Mouse (Mus musculus) forebrain, embryonic 13.5 days (tissue): ENCODE data around the gene Kcng3. TPM values are rescaled to one million over a fixed set of nuclear protein-coding genes. Genes with fewer than 3 reads are reported as not detected.

Experiments
- ATAC-seq: fragments of 200-750 bp; cut with Nextera tagmentation; 2 replicates; pipeline ENCODE4 v1.8.0; 2017
- H3K27ac ChIP-seq: fragments of 300-500 bp; sonication (generic); 2 replicates; pipeline ENCODE4 v1.5.1; 2015; ENCODE audit warnings: inconsistent platforms, mild to moderate bottlenecking, moderate library complexity
- H3K27me3 ChIP-seq: fragments of 300-500 bp; sonication (generic); 2 replicates; pipeline ENCODE4 v1.6.1; 2015; ENCODE audit warnings: mild to moderate bottlenecking, inconsistent platforms
- H3K36me3 ChIP-seq: fragments of 300-500 bp; sonication (generic); 2 replicates; pipeline ENCODE4 v1.6.1; 2015; ENCODE audit warnings: mild to moderate bottlenecking, inconsistent platforms; ENCODE audit not compliant: poor library complexity, severe bottlenecking
- H3K4me1 ChIP-seq: fragments of 300-500 bp; sonication (generic); 2 replicates; pipeline ENCODE4 v1.6.1; 2015; ENCODE audit warnings: inconsistent platforms
- H3K4me2 ChIP-seq: fragments of 300-500 bp; sonication (generic); 2 replicates; pipeline ENCODE4 v1.6.1; 2015; ENCODE audit warnings: inconsistent platforms, mild to moderate bottlenecking, moderate library complexity
- H3K4me3 ChIP-seq: fragments of 300-500 bp; sonication (generic); 2 replicates; pipeline ENCODE4 v1.5.1; 2015; ENCODE audit warnings: mild to moderate bottlenecking, inconsistent platforms
- H3K9ac ChIP-seq: fragments of 300-500 bp; sonication (generic); 2 replicates; pipeline ENCODE4 v1.6.1; 2015; ENCODE audit warnings: mild to moderate bottlenecking, inconsistent platforms
- H3K9me3 ChIP-seq: fragments of 300-500 bp; sonication (generic); replicated peaks from 2 replicates; pipeline ENCODE4 v1.6.1; 2016; ENCODE audit warnings: inconsistent platforms
- WGBS: fragments of 180-500 bp; shearing (Covaris S2); methylation state at CpG from one replicate; pipeline ENCODE4 v1.1.7; 2015; 5-methylcytosine and 5-hydroxymethylcytosine counted together
- polyA plus RNA-seq: library from polyadenylated mRNA; unstranded; fragments of >200 nt; fragmentation: Nextera tagmentation; extraction: Ambion mirVana; gene quantifications from 2 replicates; pipeline ENCODE4 v1.2.1, GENCODE M21; 2015

Kcng3 gene
- polyA plus RNA-seq, 1 experiment from 2014 or later = not detected

- Histone ChIP-seq H3K9me3 (no peaks in the 10 kb centered on the region), H3K36me3 (no peaks in the 10 kb centered on the region), H3K27ac (no peak overlapping the region), H3K4me1 (peaks cover 3% of the 10 kb centered on the region; the same call in 1 of the 2 replicates), H3K4me3 (no peak overlapping the region), H3K9ac (no peak overlapping the region), H3K4me2 (no peak overlapping the region), H3K27me3 (no peaks in the 10 kb centered on the region)
- no peak for ATAC-seq
- WGBS = 80% methylated on average over 12 of the region's 12 CpGs
Observed at GRCm38 (mm10) chr17:83600976-83601375, 30.7 kb downstream of the Kcng3 start.

DNA sequence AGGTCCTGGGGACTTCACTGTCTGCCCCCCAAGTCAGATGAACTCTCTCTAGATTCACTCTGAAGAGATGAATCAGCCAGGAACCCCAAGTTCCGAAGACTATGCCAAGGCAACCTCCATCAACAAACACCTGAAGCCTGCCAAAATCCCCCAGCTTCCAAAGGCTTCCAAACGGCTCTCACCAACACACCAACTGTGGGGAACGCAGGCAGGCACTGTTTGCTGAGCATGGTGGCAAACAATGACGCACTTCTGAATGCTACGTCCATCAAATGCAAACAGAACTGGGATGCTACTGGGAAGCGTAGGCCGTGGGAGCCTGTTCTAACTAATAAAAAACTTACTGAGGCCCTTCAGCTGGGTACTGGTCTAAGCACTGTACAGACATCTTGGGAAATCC is 35.7 kb downstream of the Kcng3 start:
- no peak overlapping the region for H3K4me2 ChIP-seq
- H3K36me3 ChIP-seq = no peaks in the 10 kb centered on the region
- H3K27ac ChIP-seq = no peak overlapping the region
- no peak for ATAC-seq
- peaks cover 3% of the 10 kb centered on the region; the same call in 1 of the 2 replicates for H3K4me1 ChIP-seq
- 72% methylated on average over 7 of the region's 7 CpGs for WGBS
- H3K27me3 ChIP-seq = no peaks in the 10 kb centered on the region
- H3K4me3 ChIP-seq = no peak overlapping the region
- H3K9me3 ChIP-seq = no peaks in the 10 kb centered on the region
- no peak overlapping the region for H3K9ac ChIP-seq

DNA sequence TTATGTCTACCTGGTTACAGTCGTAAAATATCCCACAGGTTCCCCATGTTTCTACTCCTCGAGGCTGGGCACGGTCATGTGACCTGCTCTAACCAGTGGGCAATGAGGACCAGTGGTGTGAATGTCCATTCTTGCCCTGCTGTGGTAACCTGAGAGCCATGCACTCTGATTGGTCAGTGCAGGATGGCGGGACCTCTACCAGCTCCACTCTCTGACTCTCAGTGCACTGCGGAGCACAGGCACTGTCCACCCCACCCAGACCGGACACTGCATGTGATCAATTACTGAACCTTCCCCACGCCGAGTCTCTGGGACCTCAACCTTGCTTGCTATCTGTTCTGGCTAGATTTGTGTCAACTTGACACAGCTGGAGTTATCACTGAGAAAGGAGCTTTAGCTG is 37.2 kb downstream of the Kcng3 start:
- no peaks in the 10 kb centered on the region for H3K27me3 ChIP-seq
- no peak for ATAC-seq
- no peak overlapping the region for H3K9ac ChIP-seq
- no peak overlapping the region for H3K4me2 ChIP-seq
- no peak overlapping the region for H3K4me3 ChIP-seq
- no peaks in the 10 kb centered on the region for H3K9me3 ChIP-seq
- H3K4me1 ChIP-seq = no peaks in the 10 kb centered on the region
- H3K27ac ChIP-seq = no peak overlapping the region
- 86% methylated on average over 8 of the region's 8 CpGs for WGBS
- H3K36me3 ChIP-seq = no peaks in the 10 kb centered on the region

DNA sequence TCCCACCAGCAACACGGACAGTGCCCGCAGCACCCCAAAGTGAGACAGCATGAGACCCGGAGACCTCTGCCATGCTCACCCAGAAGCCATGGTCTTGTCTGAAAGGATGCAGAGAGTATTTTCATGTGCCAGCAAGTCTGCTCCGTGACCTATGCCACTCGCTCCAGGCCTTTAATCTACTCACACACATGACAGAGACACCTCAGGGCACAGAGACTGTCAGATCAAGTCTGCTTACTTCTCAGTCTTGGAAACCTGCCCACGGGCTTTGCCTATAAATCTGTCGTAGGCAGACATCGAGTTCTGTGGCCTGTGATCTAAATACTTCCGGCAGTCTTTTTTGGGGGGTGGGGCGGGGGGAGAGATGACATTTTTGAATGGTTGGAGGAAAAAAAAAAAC is 38.3 kb downstream of the Kcng3 start:
- H3K9ac ChIP-seq = no peak overlapping the region
- ATAC-seq = no peak
- 90% methylated on average over 10 of the region's 10 CpGs for WGBS
- no peak overlapping the region for H3K4me2 ChIP-seq
- no peaks in the 10 kb centered on the region for H3K4me1 ChIP-seq
- no peak overlapping the region for H3K4me3 ChIP-seq
- no peaks in the 10 kb centered on the region for H3K27me3 ChIP-seq
- H3K9me3 ChIP-seq = peaks cover 6% of the 10 kb centered on the region; the same call in 1 of the 2 replicates
- no peaks in the 10 kb centered on the region for H3K36me3 ChIP-seq
- H3K27ac ChIP-seq = no peak overlapping the region

DNA sequence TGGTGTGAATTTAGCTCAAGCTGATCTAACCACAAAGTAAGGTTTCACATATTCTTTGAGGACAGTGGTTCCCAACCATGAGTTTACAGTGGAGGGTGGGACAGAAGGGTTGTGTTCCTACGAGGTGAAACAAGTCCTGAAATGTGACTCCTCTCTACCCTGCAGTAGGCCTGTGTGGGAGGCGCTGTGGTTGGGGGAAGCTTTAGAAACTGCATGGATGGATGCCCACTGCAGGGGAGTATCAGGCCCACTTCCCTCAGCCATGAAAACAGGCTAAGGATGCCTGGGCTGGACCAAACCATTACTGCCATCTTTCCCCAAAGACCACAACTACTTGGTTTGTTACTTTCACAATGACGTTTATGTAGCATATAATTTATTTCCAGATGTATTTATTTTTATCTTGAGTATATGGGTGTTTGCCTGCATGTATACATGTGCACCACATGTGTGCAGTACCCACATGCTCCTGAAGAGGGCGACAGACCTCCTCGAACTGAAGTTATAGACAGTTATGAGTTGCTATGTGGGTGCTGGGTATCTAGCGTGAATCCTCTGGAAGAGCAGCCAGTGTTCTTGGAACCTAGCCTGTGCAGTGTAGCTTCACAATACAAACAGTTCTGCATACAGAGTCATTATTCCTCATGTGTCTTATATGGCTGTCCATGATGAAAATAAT is 42.9 kb downstream of the Kcng3 start:
- 87% methylated on average over 6 of the region's 6 CpGs for WGBS
- Histone ChIP-seq H3K27me3 (no peaks in the 10 kb centered on the region), H3K4me3 (no peak overlapping the region), H3K4me2 (no peak overlapping the region), H3K27ac (no peak overlapping the region), H3K9ac (no peak overlapping the region), H3K36me3 (no peaks in the 10 kb centered on the region), H3K9me3 (peaks cover 6% of the 10 kb centered on the region; the same call in 1 of the 2 replicates), H3K4me1 (no peaks in the 10 kb centered on the region)
- ATAC-seq = no peak

GRCm38 (mm10) chr17:83587731-83588130 is 44.0 kb downstream of the Kcng3 start:
- Histone ChIP-seq H3K9me3 (peaks cover 6% of the 10 kb centered on the region), H3K36me3 (no peaks in the 10 kb centered on the region), H3K4me1 (no peaks in the 10 kb centered on the region), H3K27me3 (no peaks in the 10 kb centered on the region), H3K4me3 (no peak overlapping the region), H3K9ac (no peak overlapping the region), H3K4me2 (no peak overlapping the region), H3K27ac (no peak overlapping the region)
- no peak for ATAC-seq
- WGBS = 95% methylated on average over 8 of the region's 8 CpGs

GRCm38 (mm10) chr17:83582585-83582984 is 49.1 kb downstream of the Kcng3 start:
- H3K9me3 ChIP-seq = no peaks in the 10 kb centered on the region; the same call in 1 of the 2 replicates
- H3K4me1 ChIP-seq = no peaks in the 10 kb centered on the region
- no peak overlapping the region for H3K27ac ChIP-seq
- no peaks in the 10 kb centered on the region for H3K36me3 ChIP-seq
- H3K27me3 ChIP-seq = no peaks in the 10 kb centered on the region
- H3K4me3 ChIP-seq = no peak overlapping the region
- H3K4me2 ChIP-seq = no peak overlapping the region
- no peak overlapping the region for H3K9ac ChIP-seq
- no peak for ATAC-seq
- 78% methylated on average over 2 of the region's 2 CpGs for WGBS

DNA sequence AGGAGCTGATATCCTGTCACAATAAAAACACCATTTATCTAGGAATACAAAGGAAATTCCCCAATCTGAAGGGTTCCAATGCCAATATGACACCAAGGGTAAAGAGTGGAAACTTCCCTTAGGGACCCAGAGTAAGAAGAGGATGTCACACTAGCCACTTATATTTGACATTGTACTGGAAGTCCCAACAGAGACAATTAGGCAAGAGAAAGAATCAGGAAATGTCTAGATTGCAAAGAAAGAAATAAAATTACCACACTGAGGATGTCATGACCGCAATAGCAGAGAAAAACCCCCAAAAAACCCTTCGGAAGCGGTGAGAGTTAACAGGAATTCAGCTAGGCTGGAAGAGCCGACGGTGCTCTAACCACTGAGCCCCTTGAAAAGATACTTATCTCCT is 51.0 kb downstream of the Kcng3 start:
- Histone ChIP-seq H3K27ac (no peak overlapping the region), H3K4me1 (no peaks in the 10 kb centered on the region), H3K9ac (no peak overlapping the region), H3K36me3 (no peaks in the 10 kb centered on the region), H3K4me2 (no peak overlapping the region), H3K9me3 (no peaks in the 10 kb centered on the region; the same call in 1 of the 2 replicates), H3K4me3 (no peak overlapping the region), H3K27me3 (no peaks in the 10 kb centered on the region)
- 96% methylated on average over 5 of the region's 5 CpGs for WGBS
- ATAC-seq = no peak

- H3K4me2 ChIP-seq = no peak overlapping the region
- H3K9ac ChIP-seq = no peak overlapping the region
- H3K36me3 ChIP-seq = no peaks in the 10 kb centered on the region
- H3K27me3 ChIP-seq = no peaks in the 10 kb centered on the region
- no peak overlapping the region for H3K4me3 ChIP-seq
- H3K27ac ChIP-seq = no peak overlapping the region
- no peak for ATAC-seq
- H3K9me3 ChIP-seq = no peaks in the 10 kb centered on the region
- 94% methylated on average over 11 of the region's 11 CpGs for WGBS
- peaks cover 5% of the 10 kb centered on the region for H3K4me1 ChIP-seq
Observed at GRCm38 (mm10) chr17:83576810-83577371, 54.8 kb downstream of the Kcng3 start.

- ATAC-seq = no peak
- Histone ChIP-seq H3K9me3 (no peaks in the 10 kb centered on the region), H3K9ac (no peak overlapping the region), H3K4me2 (no peak overlapping the region), H3K36me3 (no peaks in the 10 kb centered on the region), H3K4me1 (peaks cover 5% of the 10 kb centered on the region), H3K4me3 (no peak overlapping the region), H3K27ac (no peak overlapping the region), H3K27me3 (no peaks in the 10 kb centered on the region)
- WGBS = 90% methylated on average over 8 of the region's 8 CpGs
Observed at GRCm38 (mm10) chr17:83574615-83575014, 57.1 kb downstream of the Kcng3 start.

GRCm38 (mm10) chr17:83573128-83573527 is 58.6 kb downstream of the Kcng3 start:
- no peaks in the 10 kb centered on the region for H3K36me3 ChIP-seq
- H3K4me1 ChIP-seq = peaks cover 5% of the 10 kb centered on the region
- no peak overlapping the region for H3K4me2 ChIP-seq
- ATAC-seq = no peak
- H3K27ac ChIP-seq = no peak overlapping the region
- H3K9ac ChIP-seq = no peak overlapping the region
- H3K9me3 ChIP-seq = no peaks in the 10 kb centered on the region
- H3K27me3 ChIP-seq = no peaks in the 10 kb centered on the region
- WGBS = 61% methylated on average over 6 of the region's 6 CpGs
- no peak overlapping the region for H3K4me3 ChIP-seq

- WGBS = 48% methylated on average over 4 of the region's 4 CpGs
- Histone ChIP-seq H3K27me3 (no peaks in the 10 kb centered on the region), H3K27ac (no peak overlapping the region), H3K4me3 (no peak overlapping the region), H3K4me1 (peaks cover 5% of the 10 kb centered on the region), H3K4me2 (no peak overlapping the region), H3K9ac (no peak overlapping the region), H3K36me3 (no peaks in the 10 kb centered on the region), H3K9me3 (no peaks in the 10 kb centered on the region)
- ATAC-seq = no peak
Observed at GRCm38 (mm10) chr17:83572366-83572765, 59.3 kb downstream of the Kcng3 start.

- no peak for ATAC-seq
- no peaks in the 10 kb centered on the region for H3K27me3 ChIP-seq
- no peaks in the 10 kb centered on the region for H3K9me3 ChIP-seq
- no peak overlapping the region for H3K27ac ChIP-seq
- peaks cover 26% of the 10 kb centered on the region for H3K4me1 ChIP-seq
- 39% methylated on average over 8 of the region's 8 CpGs for WGBS
- H3K9ac ChIP-seq = no peak overlapping the region
- H3K4me3 ChIP-seq = no peak overlapping the region
- H3K4me2 ChIP-seq = no peak overlapping the region
- H3K36me3 ChIP-seq = no peaks in the 10 kb centered on the region
Observed at GRCm38 (mm10) chr17:83567375-83567774, 64.3 kb downstream of the Kcng3 start.
